Mouse (Mus musculus) forelimb bud, embryonic 11.5 days (tissue): ENCODE results near the gene Cbln4.
A peak's percentile ranks its signal among the peaks of the same experiment; 100 is the strongest.

Experiments
- DNase-seq: peaks from one replicate; pipeline ENCODE4 v3.0.0-alpha.2; 2012; ENCODE audit warnings: low read depth, low spot score

Gene Cbln4

DNA sequence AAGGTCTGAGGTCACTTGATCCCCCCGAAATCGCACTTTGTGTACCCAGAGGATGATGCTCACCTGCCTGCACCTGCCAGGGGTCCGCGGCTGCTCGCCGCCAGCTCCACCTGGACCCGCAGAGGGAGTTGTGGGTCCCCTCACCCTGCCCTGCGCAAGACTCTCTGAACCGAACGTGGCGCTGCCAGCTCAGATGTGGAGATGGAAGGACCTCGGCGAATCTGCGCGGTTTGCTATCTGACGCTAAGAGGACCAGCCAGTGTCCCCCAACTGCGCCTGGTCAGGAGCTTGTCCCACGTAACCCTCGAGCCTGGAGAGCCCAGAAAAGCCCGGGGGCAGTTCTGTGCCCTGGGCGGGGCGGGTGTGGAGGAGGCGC, at the start of gene Cbln4:
TSS of gene Cbln4 (minus strand) at position 232 of the 376 bp plus-strand sequence.
- no peak for DNase-seq

DNA sequence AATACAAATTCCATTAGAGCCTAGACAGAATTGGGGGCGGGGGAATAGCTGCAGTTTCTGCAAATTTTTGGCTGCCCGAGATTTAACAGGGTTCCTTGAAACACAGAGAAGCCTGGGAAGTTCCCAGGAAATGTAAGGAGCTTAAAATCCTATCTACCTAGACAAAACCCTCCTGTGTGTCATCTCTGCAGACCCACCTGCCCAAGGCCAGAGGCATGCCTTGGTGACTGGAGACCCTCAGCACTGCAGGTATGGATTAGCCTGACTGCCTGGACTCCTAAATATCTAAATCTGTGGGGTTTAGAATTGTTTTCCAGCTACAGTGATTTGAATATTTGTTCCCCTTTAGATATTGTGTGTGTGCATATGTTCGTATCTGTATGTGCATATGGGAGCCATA, 35.3 kb upstream of the Cbln4 start:
- DNase-seq = no peak

DNA sequence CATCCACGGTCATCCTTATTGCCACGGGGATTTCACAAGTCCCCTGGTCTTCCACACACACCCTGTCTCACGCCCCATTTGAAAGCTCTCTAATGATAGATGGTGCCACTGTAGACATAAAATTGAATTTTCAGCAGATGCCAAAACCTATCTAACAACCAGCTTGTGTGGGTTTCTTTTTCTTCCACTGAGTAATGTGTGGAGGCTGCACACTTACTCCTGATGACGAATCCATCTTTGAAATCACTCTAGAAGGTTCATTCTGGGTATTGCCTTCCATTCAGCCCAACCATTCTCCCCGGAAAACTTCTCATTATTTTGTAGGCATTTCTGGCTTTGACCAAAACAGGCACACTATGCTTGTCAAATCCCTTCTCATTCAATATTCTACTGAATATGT, 33.0 kb upstream of the Cbln4 start:
- DNase-seq = no peak

DNA sequence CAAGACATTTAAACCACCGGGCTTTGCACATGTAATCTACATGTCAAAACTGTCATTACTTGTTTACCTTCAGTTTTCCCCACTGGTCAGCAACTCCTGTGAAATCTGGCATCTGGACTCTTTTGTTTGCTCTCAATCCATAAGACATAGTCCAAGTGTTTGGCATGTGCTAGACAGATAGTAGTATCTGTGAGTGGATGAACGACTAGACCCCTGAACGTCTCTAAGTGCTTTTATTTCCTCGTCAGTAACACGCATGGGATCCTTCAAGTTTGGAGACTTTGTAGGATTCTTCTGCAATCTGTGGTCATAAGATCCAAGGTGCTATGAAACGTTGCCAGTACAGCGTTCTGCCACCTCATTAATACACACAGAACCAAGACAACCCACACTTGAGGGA, 19.6 kb upstream of the Cbln4 start:
- no peak for DNase-seq

DNA sequence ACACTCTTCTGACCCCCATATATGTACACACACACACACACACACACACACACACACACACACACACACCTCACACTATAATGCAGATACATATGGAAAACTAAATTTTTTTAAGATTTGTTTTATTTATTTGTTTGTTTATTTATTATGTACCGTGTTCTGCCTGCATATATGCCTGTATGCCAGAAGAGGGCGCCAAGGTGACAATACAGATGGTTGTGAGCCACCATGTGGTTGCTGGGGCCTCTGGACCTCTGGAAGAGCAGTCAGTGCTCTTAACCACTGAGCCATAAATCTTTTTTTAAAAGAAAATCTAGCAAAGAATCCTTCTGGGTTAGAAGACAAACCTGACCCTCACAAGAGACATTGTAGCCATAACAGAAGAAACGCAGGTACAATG, 16.5 kb upstream of the Cbln4 start:
- no peak for DNase-seq

DNA sequence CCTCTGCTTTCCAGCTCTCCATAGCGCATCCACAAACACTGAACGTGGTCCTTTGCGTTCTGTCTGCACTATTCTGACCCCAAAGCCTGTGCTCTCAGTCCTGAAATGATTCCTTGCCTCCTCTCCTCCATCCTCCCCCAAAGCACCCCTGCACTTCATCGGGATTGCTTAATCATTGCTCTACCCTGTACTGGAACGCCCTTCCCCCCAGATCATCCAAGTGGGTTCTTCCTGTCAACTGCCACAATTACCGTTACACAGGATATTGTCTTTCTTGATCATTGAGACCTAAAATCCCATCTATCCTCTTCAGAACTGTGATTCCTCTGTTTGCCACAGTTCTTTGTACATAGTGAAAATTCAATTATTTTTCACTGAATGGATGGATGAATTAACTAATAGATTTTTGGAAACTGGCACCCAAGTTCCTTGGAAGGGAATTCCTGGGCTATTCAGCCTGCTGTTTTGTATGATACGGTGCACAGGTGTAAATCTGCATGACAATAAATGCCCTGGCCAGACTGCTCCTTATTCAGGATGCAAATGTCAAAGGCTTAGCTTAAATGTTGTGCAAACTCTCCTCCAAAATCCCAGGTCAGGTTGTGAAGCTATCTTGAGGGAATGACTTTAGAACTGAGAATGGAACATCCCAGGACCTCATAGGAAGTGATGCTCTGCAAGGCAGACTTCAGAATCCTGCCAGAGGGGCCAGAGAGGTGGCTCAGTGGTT, 15.8 kb upstream of the Cbln4 start:
- DNase-seq = no peak

DNA sequence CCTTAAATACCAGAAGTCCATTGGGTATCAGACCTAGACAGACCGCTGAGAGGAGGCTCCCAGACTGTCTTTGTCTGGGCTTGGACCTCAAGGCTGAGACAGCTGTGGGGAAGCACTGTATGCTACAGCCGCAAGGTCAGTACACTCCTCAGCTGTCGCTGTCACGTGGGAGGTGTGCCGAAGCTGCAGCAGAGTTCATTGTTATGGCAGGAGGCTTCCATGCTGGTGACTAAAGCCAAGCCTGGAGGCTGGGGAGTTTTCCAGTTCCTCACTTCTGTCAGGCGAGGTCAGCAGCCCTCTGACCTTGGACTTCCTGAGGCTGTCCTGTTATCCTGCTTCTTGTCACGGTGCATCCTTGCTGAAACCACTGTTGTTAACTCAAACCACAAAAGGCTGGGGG, 2.7 kb upstream of the Cbln4 start:
- DNase-seq = no peak

DNA sequence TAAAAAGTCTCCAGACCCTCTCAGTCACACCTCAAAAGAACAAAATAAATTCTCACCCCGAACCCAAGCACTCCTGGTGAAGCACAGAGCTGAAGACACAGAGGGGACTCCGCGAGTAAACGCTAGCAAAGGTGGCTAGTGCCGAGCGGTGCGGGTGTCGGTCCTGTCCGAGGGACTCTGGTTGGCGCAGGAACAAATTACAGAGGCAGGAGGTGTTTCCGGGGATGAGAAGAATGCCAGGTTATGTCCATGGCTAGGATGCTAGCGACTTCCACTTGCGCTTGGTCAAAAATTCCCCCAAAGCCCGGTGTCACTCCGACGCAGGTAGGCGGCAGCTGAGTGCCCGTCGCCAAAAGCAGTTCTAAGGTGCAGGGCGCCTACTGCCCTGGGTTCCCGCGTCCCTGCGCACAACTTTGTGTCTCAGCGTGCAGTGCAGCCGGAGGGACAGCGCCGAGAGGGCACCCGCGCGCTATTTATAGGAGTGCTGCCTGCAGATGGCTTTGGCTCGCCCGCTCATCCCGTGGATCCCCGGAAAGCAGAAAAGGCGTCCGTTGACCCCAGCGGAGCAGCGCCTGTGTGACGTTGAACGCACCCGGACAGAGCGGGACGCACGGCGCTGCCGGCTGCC, 545 bp downstream of the Cbln4 start:
- DNase-seq = no peak

DNA sequence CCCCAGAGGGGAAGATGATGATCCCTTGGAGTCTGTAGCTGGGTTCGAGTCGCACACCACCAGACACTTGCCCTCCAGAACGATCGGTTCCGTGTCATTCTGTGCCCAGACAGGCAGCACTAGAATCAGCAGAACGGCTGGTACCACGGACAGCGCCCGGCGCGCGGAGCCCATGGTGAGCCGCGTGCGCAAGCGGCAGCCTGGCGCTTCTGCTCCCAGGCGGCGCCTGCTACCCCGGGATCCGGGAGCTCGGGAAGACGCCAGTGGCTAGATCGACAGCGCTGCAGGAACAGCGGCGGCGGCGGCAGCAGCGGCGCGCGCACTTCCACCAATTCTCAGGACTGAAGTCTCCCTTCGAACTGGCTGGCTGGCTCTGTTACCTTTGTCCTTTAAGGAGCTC, 1.1 kb downstream of the Cbln4 start:
- DNase-seq = peak; percentile 89

DNA sequence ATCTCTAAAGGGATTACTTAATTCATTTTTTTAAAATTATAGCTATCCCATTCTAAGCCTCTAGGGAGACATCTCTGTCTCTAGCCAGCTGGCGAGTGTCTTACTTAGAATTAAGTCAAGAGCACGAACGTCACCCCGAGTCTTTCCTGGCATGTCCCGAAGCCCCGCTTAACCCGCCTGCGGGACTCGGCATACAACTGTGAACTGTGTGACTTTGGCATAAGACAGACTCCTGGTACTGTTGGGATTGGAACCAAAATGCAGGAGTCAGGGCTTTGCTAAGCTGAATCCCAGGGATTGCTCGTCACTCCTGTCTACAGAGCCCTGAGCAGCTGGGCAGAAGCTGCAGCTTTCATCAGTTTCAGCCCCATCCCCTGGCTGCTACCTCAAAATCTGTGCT, 2.4 kb downstream of the Cbln4 start:
- no peak for DNase-seq

DNA sequence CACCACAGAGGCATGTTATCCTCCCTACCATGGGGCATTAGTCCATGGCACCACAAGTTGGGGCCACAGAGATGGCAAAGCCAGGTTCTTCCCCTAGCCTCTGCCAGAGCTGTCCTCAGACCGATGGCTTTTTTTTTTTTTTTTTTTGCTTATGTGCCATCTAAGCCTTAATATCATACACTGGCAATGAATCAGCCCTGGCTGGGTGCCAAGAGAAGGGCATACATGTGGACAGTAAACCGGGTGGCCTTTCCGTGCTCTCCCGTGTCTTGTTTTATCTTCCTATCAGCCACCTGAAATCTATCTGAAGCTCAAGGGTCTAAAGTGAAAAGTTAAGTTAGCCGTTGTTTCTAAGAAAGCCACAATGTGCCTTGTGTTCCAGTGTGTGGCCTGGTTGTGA, 3.7 kb downstream of the Cbln4 start:
- DNase-seq = no peak

DNA sequence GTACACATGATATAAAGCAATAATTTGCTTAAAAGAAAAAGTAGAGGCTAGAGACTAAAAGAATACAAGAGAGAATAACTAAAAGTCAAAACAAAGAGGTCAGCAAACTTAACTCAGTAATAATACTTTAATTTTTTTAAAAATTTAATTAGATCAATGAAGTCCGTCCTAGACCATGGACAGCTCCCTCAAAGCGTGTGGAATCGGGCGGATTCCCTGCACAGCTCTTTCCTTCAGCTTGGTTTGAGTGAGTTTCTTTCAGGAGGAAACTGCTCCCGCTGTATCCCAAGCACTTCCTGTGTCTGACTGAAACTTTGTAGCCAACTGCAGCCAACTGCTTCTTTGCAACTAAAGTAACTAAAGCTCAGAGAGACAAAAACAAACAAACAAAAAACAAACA, 9.0 kb downstream of the Cbln4 start:
- DNase-seq = no peak

DNA sequence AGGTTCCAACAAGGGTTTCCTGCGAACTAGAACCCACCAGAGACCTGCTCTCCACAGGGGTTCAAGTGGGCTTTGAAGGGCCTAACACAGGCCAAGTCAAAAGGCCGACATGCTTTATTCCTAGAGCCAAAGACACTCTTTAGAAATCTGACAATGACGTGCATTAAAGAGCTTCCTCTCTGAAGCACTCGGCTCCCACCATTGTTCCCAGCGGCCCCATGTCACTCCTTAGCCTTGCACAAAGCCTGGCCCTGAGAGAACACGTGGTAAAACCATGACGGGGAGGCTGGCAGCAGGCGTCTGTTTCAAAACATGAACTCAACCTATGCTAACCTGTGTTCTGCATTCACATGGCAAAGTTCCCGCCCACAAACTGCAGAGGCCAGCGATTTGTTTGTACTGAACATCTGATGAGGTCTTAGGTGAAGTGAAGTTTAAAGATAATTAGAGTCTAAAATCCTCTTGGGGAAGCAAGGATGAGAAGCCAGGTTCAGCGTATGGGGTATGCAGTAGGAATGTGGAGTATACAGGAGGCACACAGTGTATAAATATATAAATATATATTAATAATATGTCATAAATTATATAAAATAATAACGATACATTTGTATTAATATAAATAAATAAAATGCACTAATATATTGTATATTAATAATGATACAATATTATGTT, 17.7 kb downstream of the Cbln4 start:
- no peak for DNase-seq

DNA sequence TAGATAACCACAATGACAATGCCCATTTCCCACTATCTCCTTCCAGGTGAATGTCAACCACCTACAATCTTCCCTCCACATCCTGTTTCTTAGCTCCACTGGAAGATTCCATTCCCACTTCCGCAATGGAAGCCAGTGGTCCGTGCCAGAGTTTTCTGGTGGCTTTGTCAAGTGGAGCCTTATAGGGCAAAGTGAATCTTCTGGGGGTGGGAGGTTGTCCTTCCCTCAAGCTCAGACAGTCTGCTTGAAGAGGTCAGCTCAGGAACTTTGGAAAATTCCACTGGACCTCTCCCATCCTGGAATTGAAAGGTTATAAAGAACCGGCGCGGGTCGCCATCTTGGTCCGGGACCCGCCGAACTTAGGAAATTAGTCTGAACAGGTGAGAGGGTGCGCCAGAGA, 36.5 kb downstream of the Cbln4 start:
- no peak for DNase-seq

DNA sequence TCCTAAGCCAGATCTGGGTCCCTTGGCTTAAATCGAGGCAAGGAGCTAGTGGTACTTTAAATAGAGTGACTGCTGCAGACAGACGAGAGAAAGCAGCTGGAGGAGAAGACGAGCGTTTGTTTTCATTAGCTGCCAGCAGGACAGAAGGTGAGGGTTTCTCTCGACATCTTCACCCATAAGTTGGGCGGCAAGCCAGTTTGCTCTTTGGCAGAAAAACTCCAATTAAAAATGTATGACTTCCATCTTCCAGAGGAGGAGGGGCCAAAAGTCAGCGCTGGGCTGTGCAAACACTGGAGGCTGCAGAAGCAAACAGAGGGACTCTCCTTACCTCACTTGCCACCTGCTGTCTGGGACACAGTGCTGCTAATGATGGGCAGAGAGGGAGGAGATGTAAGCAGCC, 37.3 kb downstream of the Cbln4 start:
- no peak for DNase-seq

DNA sequence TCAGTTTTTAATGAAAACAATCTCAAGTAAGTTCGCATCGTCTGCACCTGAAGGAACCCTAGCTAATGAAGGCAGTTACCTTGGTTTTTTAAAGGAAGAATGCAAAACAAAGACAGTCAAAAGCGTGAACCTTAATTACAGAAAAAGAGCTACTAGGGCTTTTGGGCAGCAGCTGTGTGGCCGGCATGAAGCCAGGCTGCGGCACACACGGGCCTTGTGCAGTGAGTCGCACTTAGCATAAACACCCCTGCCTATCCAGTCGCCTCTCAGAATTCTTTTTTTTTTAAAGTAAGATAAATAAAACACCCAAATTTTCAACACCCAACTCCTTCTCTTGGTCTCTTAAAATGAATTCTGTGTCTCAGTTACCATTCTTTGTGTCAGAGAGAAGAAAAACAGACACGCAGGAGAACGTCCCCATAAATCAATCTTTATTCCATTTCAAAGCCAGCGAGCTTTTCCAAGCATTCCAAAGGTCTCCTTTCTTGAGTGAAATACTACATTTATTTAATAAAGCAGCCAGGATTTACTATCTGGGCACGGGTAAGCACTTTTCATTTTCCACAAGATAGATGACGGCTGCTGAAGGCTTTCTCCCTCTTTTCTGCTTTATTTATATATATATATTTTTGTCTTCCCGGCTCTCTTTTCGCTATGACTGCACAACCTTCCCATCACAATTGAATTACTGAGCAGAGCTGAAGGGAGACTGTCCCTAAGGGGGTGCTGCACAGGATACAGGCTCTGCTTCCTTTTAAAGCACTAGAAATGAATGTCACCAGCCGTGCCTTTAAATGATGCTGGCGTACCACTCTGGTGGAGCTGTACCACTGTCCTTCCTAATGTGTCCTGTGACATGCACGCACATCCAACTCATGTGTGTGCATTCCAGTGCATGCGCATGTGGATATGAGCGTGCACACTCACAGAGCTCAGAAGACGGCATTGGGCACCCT, 39.0 kb downstream of the Cbln4 start:
- no peak for DNase-seq

DNA sequence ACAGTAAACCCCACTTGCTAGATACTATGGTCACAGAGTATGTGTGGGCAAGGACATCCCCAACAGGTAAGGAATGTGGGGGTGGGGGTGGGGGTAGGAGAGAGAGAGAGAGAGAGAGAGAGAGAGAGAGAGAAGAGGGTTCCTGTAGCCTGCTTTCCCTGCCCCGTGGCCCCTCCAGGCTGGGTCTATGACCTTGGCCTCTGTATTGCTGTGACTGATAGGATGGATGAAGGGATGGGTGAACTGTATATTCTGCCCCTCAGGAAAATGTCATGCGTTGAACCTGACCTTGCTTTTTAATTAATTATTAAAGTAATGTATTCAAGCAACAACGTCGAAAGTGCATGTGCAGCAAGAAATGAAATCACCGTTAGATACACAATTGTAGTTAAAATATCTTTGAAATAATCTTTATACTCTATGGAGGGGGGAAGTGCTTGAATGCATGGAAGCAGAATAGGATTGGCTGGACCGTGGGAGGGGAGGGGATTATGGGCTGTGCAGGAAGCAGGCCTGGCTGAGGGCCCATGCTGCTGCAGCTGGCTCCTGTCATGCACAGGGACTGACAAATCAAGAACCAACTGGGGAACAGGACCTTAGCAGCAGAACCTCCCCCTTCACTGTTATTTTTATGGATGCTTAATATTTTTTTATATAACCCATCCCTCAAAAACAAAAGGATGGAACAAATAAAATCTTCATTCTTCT, 46.1 kb downstream of the Cbln4 start:
- no peak for DNase-seq

DNA sequence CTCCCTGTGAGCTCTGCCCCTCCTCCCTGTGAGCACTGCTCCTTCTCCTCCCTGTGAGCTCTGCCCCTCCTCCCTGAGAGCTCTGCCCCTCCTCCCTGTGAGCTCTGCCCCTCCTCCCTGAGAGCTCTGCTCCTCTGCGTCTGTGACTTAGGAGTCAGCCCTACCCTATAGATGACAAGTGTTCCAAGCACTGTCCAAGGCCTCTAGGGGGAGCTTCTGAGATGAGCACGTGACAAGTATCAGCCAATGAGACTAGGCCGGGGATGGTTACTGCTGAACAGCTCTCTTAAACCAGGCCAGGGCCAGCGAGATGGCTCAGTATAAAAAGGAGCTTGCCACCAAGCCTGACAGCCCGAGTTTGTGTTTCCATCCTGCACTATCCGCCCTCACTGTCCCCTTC, 48.4 kb downstream of the Cbln4 start:
- DNase-seq = no peak

DNA sequence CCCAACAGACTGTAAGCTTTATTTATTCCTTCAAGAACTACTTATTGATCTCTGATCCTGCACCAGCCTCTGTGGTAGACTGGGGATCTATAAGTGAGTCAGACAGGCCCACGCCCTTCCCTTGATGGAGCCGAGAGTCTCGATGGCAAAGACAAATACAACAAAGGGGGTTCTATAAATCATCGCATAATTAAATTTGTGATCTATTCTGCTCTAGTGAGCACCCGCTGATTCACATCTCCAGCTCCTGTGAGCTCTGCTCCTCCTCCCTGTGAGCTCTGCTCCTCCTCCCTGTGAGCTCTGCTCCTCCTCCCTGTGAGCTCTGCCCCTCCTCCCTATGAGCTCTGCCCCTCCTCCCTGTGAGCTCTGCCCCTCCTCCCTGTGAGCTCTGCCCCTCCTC, 49.0 kb downstream of the Cbln4 start:
- DNase-seq = no peak

DNA sequence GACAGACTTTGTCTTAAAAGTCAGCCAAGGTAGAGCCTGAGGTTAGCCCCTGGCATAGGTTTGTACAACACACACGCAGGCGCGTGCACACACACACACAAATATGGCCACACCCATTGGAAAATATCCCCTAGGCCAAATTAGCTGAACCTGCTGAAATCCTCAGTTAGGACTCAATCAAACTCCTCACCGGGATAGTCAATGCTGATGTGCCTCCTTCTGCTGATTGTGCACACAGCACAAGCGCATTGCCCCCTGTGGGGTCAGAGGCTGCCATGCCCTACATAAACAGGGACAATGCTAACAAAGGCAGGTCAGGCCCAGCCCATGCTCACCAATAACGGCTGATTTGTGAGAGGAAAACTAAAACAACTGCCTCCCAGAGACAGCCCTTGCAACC, 56.6 kb downstream of the Cbln4 start:
- DNase-seq = no peak
